Mouse (Mus musculus): ENCODE results near the gene Fbrs.
"Not testable (repeated sequence)": the region's sequence is repeated elsewhere in the genome, so short reads cannot be mapped to it uniquely, and the experiment has no call there.

The Fbrs gene

GRCm38 (mm10) chr7:127478635-127479317 is at the start of gene Fbrs:
Fbrs (plus strand) TSS chr7:127479199.
- peak; percentile 92 to 97 for DNase-seq (ENCODE audit: low spot score in 2 of 2)

GRCm38 (mm10) chr7:127435206-127435605 is 43.8 kb upstream of the Fbrs start:
- no peak for DNase-seq (ENCODE audit: low spot score in 2 of 2)

GRCm38 (mm10) chr7:127437724-127438123 is 41.3 kb upstream of the Fbrs start:
- DNase-seq (ENCODE audit: low spot score in 2 of 2), result no peak

- DNase-seq (ENCODE audit: low spot score in 2 of 2), result no peak
These were observed 35.0 kb upstream of the Fbrs start for GRCm38 (mm10) chr7:127443976-127444375.

- DNase-seq (ENCODE audit: low spot score in 2 of 2), result peak; percentile 91 to 99
These were observed 30.3 kb upstream of the Fbrs start, which contains the start of gene Zfp689 for GRCm38 (mm10) chr7:127448521-127449300. Zfp689 (minus strand) TSS chr7:127449158.

- DNase-seq (ENCODE audit: low spot score in 2 of 2), result no peak
These were observed 29.0 kb upstream of the Fbrs start for GRCm38 (mm10) chr7:127449966-127450365.

GRCm38 (mm10) chr7:127453056-127453455 is 25.9 kb upstream of the Fbrs start:
- no peak for DNase-seq (ENCODE audit: low spot score in 2 of 2)

- DNase-seq (ENCODE audit: low spot score in 2 of 2), result no peak
These were observed 24.1 kb upstream of the Fbrs start for GRCm38 (mm10) chr7:127454905-127455304.

- DNase-seq (ENCODE audit: low spot score in 2 of 2), result not testable (repeated sequence)
These were observed 20.5 kb upstream of the Fbrs start for GRCm38 (mm10) chr7:127458371-127459122.

GRCm38 (mm10) chr7:127459311-127459710 is 19.7 kb upstream of the Fbrs start, which contains the start of gene Prr14:
Prr14 (plus strand) TSS chr7:127459611.
- not testable (repeated sequence) for DNase-seq (ENCODE audit: low spot score in 2 of 2)

- no peak for DNase-seq (ENCODE audit: low spot score in 2 of 2)
These were observed 13.8 kb upstream of the Fbrs start for GRCm38 (mm10) chr7:127465191-127465590.

- not testable (repeated sequence) for DNase-seq (ENCODE audit: low spot score in 2 of 2)
These were observed 13.3 kb upstream of the Fbrs start for GRCm38 (mm10) chr7:127465670-127466069.

GRCm38 (mm10) chr7:127466606-127467005 is 12.4 kb upstream of the Fbrs start:
- no peak for DNase-seq (ENCODE audit: low spot score in 2 of 2)

- DNase-seq (ENCODE audit: low spot score in 2 of 2), result no peak
These were observed 8.8 kb upstream of the Fbrs start for GRCm38 (mm10) chr7:127470011-127470715.

- peak; percentile 94 to 96 for DNase-seq (ENCODE audit: low spot score in 2 of 2)
These were observed 8.0 kb upstream of the Fbrs start for GRCm38 (mm10) chr7:127470743-127471645.

- DNase-seq (ENCODE audit: low spot score in 2 of 2), result no peak
These were observed 7.4 kb upstream of the Fbrs start for GRCm38 (mm10) chr7:127471646-127472010.

GRCm38 (mm10) chr7:127472060-127472459 is 6.9 kb upstream of the Fbrs start:
- DNase-seq (ENCODE audit: low spot score in 2 of 2), result no peak

- DNase-seq (ENCODE audit: low spot score in 2 of 2), result no peak
These were observed 5.3 kb upstream of the Fbrs start for GRCm38 (mm10) chr7:127473705-127474104.

- DNase-seq (ENCODE audit: low spot score in 2 of 2), result no peak
These were observed 4.5 kb upstream of the Fbrs start for GRCm38 (mm10) chr7:127474378-127475070.

- no peak for DNase-seq (ENCODE audit: low spot score in 2 of 2)
These were observed 3.7 kb upstream of the Fbrs start for GRCm38 (mm10) chr7:127475186-127475740.

All from left cerebral cortex, adult 9 months (tissue).